Mouse (Mus musculus) NIH3T3 (cell line): ENCODE measurements around the gene Ebf1.
"Not testable (repeated sequence)": the region's sequence is repeated elsewhere in the genome, so short reads cannot be mapped to it uniquely, and the experiment has no call there.

Source experiments
- DNase-seq: peaks from one replicate; pipeline ENCODE4 v3.0.0-alpha.2; 2012; ENCODE audit warnings: low read depth

Gene Ebf1

DNA sequence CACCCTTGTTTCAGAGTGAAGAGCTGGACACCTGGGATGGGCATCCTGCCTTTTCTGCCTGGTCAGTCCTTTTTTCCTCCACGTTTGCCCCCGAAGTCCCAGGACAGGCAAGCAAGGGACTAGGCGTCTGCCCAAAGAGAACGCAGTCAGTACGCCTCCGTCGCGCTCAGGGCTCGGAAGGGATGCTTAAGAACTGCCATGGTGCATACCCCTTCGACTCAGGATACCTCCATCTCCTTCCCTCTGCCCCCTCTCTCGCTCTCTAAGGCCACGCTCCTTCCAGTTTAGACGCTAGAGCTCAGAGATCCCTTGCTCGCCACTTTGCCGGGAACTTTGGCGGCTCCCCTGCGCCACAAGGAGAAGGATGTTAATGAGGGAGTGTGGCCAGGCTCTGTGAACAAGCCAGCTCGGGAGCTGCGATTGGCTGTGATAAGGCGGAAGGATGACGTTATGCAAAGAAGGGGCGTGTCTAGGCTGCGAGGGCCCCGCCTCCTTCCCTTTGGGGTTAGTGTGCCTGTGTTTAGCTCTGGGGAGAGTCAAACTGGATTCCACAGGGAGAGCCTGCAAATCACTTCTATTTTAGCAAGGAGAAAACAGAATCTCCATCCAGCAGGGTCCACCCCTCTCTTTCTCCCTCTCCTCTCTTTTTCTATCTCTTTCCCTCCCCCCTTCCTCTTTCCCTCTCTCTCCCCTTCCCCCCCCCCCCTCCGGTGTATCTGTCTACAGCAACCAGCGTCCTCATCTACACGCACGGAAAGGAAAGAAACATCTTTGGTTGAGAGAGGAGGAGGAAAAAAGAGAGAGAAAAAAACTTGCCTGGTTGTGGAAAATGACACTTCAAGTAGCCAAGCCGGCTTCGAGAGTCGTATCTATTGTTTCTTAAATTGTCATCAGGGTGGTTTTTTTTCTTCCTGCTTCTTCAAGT, at the start of gene Ebf1:
Gene Ebf1, plus strand, starts transcription at position 530 of the 925 bp plus-strand sequence.
- peak; percentile 98 for DNase-seq

DNA sequence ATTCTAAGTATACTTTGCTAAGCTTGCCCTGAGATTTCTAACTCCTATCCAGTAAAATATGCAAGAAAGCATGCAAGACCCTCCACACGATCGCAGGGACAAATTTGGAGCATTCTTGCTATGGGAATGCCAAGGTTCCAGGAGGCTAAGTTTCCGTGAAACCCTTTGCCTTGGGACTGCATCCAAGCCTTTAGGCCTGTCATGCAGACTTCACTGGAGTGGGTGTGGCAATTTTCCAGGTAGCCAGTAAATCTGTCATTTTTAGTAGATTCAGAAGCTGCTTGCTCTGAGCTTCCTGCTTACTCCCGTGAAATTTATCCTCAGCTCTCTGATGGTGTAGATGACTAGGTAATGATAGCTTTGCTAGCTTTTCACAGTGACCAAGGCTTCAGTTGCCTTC, 46.8 kb upstream of the Ebf1 start:
- DNase-seq: not testable (repeated sequence)

DNA sequence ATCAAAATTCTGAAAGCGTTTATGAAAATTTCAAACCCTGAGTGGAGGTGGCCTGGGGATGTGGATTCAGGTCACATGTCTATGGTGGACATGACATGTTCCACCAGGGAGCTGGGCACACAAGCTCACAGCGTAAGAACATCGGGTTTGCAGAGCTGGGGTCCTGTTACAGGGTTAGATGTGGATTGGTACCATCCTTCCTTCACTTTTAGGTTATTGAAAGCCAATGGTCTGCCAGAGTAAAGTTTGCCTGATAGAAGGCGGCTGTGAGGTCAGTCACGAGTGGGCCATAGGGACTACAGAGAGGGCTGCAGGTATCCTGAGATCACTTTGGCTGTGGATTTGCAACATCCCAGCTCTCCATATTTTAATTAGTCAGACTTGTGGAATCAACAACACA, 44.3 kb upstream of the Ebf1 start:
- no peak for DNase-seq

DNA sequence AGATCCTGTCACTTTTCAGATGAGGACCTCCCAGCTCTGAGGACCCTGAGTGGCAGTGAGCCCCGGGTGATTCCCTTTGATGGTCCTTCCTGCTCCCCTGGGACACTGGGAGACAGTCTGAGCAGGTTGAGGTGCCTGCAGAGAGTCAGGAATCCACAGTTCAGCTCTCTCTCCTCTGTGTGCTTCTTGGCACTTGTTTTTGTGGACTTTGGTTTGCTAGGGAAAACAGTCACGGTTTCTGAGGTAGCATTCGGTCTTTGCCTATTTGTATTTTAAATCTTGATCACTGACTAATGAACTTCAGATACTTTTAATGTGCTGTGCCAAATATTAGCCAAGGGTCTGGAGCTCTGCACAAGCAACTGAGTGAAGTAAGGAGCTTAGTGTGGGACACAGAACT, 43.7 kb upstream of the Ebf1 start:
- no peak for DNase-seq

DNA sequence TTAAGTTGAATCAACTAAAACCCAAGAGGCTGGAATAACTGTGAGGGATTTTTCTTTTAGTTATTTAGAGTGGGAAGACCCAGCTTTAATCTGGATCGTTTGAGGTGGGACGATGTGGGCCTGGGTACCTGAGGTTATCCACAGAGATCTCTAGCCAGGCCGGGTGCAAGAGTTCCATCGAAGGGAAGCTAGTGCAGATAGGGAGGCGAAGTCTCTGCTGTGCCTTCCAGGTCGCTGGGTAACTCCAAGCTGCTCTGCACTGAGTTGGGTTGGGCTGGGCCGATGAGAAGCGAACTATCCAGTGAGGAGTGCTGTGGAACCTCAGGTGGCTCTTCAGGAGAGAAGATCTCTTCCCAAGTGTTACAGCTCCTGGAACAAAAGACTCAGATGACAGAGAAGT, 42.7 kb upstream of the Ebf1 start:
- no peak for DNase-seq

DNA sequence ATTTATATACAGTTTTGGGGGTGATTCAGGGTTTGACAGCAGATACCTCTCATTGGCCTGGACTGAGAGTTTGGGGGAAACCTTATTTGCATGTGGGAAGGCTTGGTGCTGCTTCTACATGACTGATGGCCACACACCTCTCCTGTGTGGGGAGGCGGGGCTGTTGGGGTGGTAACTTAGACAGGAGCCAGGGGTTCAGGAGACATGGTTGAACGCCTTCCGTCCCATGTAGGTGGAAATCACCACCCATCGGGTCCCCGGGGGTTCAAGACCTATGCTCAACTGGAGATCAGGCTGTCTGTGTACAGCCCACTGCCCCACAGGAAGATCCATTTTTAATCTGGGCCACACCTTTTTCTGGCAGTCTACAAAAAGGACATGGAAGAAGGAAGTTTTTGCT, 42.3 kb upstream of the Ebf1 start:
- no peak for DNase-seq

DNA sequence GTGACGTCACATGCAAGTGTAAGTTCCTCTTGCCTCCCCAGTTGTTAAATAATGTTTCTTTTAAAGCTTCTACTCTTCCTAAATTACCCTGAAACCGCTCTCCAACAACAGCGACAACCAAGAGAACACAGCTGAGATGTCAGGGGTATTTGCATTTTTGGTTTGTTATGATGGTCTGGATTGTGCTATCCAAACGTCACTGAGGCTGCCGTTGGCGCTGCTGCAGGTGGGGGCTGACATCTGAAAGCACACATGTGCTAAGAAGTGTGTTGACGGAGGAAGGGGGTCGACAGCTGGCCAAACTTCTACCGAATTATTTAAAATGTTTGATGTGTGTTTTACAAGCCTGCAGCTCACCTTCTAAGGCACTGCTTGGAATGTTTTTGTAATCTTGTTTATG, 39.2 kb upstream of the Ebf1 start:
- no peak for DNase-seq

DNA sequence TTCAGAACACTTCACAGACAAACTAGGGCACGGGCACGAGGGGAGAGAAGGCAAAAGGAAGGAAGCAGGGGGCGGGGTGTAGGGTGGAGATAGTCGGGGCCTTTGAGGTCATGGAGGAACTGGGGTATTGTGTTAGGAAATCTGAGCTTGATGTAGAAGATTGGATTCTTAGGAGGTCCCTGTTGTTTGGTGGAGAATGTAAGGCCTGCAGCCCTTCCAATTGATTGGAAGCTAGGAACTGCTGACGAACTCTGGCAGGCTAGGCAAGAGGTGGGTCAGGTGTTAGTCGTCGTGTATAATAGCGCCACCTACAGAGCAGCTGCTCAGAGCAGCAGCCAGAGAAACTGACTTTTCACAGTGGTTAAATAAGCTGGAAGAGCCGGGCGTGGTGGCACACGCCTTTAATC, 35.8 kb upstream of the Ebf1 start:
- peak; percentile 57 for DNase-seq

DNA sequence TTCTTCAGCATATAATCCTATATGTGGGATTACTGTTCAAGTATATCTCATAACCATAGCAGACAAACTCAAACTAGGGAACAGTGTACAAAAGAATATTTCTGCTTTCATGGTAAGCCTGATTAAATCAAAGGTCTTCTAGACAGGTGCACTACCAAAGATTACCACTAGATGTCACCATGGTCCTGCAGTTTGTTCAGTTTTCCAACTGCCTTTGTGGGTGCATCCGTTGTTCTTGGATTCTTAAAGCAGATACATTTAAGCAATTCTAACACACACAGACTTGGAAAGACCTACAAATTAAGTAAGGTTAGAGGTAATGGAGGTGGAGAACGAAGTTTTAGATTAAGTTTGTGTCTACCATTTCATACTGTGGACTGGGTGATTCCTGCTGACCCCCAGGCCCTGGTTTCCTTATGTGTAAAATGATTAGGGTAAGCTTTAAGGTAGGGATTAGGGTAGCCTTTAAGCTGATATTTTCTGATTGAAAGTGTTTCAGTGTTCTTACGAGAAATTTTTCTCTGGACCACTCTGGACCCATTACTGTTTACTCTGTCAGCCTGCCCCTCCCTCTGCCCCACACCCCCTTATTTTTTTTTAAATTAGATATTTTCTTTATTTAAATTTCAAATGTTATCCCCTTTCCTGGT, 30.9 kb upstream of the Ebf1 start:
- DNase-seq: peak; percentile 93

DNA sequence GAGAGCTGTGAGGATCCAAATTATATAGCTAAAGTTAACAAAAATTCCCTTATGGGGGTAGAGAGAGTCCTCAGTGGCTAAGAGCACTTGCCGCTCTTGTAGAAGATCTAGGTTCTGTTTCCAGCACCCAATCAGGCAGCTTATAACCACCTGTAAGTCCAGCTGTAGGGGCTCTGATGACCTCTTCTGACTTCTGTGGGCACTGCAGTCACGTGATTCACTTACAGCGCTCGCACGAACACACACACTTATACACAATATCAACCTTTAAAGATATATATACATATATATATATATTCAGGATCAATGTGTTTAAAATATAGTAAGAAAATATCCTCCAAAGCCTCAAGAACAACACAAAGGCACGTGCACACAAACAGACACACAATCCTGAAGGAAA, 24.1 kb upstream of the Ebf1 start:
- no peak for DNase-seq

DNA sequence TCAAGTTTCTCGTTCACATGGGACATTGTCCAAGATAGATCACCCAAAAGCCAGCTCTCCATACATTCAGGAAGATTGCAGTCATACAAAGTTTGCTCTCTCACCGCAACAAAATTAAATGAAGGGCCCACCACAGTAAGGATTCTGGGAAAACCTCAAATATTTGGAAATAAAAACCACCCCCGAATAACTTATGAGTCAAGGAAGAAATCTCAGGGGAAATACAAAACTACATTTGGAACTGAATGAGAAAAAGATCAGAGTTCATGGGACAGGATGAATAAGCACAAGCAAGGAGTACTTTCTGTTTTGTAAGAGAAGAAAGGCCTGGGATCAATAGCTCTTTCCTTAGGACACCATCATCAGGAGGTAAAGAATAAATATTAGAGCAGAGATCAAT, 22.3 kb upstream of the Ebf1 start:
- DNase-seq: peak; percentile 73

DNA sequence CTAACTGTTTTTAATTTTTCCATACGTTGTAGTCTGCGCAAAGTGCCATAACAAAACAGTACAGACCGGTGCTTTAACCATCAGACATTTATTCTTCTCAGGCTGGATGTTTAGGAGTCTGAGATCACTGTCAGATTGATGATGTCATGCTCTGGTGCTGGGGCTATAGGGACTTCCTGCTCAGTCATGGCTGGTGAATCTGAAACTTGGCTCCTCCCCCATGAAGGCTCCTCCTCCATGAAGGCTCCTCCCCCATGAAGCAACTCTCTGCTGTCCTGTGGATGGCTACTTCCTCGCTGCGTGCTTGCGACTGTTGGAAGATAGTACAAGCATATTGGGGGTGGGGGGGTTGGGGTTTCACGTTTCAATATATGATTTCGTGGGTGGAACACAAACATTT, 10.2 kb upstream of the Ebf1 start:
- DNase-seq: peak; percentile 40

DNA sequence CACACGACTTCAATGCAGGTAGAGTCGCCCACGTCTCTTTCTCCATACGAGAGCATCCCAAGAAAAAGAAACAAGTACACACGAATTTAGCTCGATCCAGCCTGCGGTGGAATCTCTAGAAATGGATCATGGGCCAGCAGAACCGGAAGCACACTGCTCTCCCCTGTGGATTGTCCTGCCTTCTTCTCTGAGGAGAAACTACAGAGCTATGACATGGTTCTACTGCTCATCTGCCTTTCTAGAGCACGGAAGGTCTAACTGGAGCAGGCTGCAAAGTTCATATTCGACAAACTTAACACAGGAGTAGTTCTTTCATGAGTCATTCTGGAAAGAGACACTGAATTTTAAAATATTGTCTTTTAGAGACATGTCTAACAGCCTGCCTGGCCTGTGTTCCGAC, 8.5 kb upstream of the Ebf1 start:
- DNase-seq: no peak

DNA sequence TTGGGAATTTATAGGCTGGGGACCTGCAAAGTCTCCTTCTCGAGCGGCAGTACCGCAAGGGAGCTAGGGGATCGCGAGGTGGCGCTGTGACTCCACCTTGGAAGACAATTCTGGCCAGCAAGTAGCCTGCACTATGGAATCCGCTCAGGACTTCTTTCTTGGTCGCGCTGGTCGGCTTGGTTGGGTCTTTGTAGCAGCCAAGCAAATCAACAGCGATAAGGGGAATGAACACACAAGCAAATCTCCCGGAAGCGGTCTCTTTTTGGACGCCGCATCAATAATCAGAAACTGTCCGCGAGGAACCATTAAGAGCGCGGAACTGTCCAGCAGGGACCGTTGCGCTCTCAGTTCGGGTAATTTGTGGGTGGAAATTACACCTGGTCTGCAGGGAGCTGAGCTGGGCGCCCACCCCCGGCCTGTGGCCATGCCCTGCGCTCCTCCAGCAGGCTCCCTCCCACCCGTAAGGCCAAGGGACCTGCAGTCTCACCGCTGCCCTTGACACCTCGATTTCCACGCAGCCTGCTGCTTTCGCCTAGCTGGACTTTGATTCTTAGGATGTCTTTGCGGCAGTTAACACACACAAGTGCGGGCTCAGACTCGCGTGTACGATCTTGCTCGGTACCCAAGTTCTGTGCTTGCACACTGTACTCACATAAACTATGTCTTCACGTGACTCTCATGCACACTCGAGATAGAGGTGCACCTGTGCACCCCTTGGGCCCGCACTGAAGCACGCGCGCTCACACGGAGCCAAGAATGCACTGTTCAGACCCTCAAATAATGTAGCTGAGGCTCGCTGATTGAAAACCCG, 5.9 kb upstream of the Ebf1 start:
- DNase-seq: peak; percentile 91

DNA sequence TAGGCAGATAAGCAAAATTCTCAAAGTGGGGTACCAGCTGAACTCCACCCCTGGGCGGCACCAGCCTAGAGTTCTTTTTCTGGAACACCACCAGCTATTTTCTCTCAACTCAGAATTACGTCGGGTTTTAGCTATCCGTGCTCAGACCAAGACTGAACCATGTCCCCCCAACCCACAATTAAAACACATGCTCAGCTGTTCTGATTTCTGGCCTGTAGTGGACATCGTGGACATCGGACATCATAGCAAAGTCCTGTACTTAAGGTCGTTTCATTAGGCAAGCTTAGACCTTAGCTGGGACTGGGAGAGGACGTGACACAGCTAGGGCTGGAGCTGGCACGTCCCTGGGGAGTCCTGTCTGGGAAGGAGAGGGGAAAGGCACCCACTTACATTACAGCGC, 5.0 kb upstream of the Ebf1 start:
- no peak for DNase-seq

DNA sequence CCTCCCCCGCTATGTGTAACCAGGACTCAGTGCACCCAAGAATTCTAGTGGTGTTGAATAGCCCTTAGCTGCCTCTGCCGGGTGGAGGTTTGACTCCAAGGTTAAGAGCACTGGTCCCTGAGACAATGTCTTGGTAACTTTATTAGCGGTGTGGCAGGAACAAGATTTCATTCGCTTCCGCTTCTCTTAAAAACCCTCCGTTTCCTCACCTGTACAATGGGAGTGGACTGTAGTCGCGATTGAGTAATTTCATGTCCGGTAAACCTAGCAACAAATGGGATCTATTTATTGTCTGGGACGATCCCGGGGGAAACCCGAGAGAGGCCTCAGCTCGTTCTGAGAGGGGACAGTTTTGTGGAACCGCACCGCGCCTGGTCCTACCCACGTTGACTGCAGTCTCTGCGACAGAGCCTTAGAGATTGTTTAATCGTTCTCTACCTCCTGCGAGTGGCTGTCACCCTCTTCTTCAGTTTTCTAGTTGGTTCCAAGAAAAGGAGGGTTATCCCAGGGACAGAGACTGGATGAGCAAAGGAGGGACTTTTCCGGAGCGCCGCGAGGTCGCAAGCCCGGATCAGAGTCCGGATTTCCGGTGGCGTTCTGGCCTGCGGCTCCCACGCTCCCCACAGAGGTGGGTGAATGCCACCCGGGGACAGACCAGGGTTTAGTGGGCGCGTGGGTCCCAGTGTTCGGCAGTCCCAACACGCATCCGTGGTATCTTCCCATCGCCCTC, 4.3 kb upstream of the Ebf1 start:
- DNase-seq: no peak

DNA sequence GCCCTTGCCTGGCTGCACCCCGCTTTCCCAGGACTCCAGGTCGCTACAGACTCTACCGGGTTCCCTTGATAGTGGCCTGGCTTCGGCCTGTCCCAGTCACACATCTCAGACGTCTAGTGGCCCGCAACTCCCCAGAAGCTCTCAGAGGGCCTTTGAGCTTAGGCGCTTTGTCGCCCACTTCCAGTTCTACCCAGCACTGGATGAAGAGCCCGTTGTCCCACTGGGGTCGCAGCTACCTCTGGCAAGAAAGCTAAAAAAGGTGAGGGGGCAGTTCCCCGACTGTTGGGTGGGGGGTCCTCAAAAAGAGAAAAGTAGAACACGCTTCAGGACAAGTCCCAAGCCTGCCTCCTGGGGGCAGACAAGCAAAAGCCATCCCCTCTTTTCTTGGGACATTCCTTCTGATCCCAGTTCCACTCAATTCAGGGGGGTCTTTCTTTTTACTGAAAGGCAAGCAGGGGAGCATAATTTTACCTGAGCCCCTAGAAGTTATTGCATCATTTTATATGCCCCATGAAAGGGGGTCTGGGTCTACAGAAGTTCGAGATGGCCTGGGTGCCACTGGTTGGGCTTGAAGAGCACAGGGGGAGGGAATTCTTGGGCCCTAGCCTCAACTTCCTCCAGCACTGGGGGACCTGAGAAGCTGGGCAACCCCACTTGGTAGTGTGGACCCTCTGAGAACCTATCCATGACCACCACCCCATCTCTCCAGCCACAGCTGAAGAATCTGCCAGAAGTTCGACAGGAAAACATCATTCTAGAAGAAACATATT, 3.5 kb upstream of the Ebf1 start:
- no peak for DNase-seq

DNA sequence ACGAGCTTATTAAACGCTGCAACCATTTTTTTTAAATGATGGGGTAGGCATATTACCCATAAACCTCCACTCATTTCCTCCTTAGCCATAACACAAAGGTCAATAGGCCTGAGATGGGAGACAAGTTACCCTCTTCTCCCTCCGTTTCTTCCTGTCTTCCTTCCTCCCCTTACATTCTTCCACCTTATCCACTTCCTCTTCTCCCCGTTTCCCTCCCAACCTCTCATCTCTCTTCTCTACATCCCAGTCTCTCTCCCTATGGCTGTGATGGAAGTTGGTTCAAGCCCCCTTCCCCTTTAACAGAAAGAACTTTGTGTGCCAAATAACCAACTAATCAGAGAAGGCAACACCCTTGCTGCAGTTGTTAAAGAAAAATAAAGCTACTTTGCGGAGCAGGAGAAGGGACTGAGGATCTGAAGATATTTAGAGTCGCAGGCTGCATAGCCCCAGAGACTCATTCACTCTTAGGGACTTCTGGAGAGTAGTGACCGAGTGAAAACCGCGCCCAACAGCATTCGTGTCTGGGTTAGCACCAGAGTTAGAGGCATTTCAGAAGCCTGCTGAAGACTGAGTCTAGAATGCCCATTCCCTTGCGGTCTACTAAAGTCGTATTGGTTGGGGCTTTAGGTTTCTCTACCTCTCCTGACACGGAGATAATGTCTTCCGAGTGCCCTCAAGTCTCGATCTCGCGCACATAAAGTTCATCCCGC, 884 bp upstream of the Ebf1 start:
- no peak for DNase-seq

DNA sequence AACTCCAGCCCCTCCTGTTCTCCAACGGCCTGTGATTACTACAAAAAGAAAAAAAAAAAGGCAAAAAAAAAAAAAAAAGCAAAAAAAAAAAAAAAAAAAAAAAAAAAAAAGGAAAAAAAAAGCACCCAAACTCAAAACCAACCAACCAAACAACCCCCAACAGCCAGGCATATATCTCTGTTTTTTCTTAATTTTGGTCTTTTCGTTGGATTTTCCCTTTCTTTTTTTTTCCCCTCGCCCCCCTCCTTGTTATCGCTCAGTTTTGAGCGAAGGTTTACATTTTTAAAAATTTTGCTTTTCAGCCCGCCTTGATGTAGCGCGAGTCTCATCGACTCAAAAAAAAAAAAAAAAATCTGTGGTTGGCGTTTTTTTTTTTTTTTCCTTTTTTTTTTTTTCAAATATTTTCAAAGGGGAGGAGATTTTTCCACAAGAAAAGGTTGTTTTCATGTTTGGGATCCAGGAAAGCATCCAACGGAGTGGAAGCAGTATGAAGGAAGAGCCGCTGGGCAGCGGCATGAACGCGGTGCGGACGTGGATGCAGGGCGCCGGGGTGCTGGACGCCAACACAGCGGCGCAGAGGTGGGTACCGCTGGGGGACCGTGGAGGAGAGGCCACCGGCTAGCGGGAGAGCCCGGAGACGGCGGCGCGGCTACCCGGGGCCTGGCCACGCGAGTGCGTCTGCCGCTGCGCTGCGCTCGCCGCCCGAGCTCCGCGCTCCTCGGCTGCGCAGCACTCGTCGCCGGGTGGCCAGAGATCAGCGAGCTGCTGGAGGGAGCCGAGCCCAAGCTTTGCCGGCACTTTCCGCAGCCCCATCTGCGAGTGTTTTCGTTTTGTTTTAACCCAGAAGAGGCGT, 843 bp downstream of the Ebf1 start:
- DNase-seq: peak; percentile 80
